Mouse (Mus musculus): Measurements from ENCODE around the gene Tpo.

Tpo gene

DNA sequence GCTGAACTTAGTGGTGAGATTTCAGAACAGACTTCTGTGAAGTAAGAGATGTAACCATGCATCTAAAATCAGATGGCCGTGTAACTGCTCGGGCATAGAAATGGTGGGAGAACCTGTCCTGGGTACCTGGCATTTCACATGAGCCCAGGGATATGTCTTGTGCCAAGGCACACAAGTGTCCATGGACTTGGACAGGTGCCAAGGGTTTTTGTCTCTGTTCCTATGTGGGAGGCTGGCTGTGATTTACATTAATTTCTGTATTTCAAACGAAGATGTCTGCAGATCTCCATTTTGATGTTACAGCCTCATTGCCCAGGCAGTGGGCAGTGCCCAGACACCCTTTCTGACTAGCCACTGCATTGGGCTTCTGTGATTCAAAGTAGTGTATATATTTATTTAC, 115.3 kb downstream of the Tpo start:
- no peak for DNase-seq (ENCODE audit: low spot score)

DNA sequence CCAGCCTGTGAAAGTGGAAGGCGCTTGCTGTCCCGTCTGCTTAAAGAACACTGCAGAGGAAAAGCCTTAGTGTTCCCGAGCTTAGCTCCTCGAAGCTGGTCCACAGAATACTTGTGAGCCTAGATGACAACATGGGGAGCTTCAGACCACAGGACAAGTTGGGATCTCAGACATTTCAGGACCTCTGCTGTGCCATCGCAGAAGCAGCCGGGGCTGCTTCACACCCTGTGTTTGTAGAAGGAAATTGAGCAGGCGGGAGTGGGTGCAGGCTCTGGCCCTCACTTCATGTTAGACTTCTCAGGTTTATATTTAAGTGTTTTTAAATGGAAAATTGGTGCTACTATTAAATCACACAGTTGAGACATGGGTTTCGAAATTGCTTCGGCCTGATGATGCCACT, 116.9 kb downstream of the Tpo start:
- no peak for DNase-seq (ENCODE audit: low spot score)

DNA sequence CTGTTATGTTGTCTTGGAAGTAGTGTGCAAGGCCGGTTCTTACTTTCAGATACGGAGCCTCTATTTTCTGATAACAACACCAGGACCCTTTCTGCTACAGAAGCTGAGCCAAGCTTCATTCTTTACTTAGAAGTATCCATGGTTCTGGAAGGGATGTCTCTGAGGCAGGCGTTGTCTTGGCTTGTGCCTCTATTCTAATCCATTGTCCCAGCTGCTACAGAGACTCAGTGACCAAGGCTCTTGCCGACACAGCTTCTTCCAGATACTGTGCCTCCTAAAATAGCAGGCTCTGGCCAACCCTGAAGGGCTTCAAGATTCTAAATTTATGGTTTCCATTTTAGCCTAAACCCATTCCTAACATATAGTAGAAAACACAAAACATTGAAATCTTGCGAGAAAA, 123.7 kb downstream of the Tpo start:
- DNase-seq (ENCODE audit: low spot score), result no peak

DNA sequence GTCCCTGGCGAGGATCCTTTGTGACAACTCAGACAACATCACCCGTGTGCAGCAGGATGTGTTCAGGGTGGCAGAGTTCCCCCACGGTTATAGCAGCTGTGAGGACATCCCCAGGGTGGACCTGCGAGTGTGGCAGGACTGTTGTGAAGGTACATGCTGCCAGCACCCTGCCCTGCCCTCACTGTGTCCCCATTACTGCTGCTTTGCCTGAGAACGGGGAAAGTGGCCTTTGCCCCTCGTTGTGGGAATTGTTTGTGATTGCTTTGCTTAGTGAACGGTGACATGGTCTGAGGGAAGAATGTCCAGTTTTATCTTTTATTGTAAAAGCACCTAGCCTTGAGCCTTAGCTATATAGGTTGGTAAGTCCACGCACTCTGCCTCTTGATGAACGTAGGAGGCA, 125.8 kb downstream of the Tpo start:
- DNase-seq (ENCODE audit: low spot score), result no peak

Measured in testis, postnatal 10 days (tissue).